Mouse (Mus musculus): ENCODE measurements around the gene Akna. TPM values are rescaled to one million over a fixed set of nuclear protein-coding genes. Genes with fewer than 3 reads are reported as not detected.

Akna gene
- polyA plus RNA-seq, 1 experiment = 5.6 TPM

GRCm38 (mm10) chr4:63384262-63384661 lies 18.9 kb downstream of the Akna start:
- H3K4me3 ChIP-seq = no peak overlapping the region
- H3ac ChIP-seq (ENCODE audit: control insufficient read depth, insufficient read length) = no peak overlapping the region
- TF ChIP-seq SRF (IDR thresholded peaks at IDR 0.05; ENCODE audit: control insufficient read depth, insufficient read length, low read depth) (no peak), TCF3 (IDR thresholded peaks at IDR 0.05; ENCODE audit: insufficient read length, low read depth) (no peak), TCF12 (IDR thresholded peaks at IDR 0.05; ENCODE audit: insufficient read depth, poor library complexity, severe bottlenecking) (no peak), E2F4 (IDR thresholded peaks at IDR 0.05; ENCODE audit: insufficient read depth) (no peak), POLR2A (IDR thresholded peaks at IDR 0.05; ENCODE audit: insufficient read length, low read depth) (no peak), MAX (IDR thresholded peaks at IDR 0.05; ENCODE audit: low read depth) (no peak), USF1 (IDR thresholded peaks at IDR 0.05; ENCODE audit: low read depth) (no peak), REST (IDR thresholded peaks at IDR 0.05; ENCODE audit: insufficient read depth, insufficient read length) (no peak)
- no peak overlapping the region for H3K4me2 ChIP-seq (ENCODE audit: low read depth)
- peaks cover 32% of the 10 kb centered on the region for H3K36me3 ChIP-seq (ENCODE audit: control insufficient read depth, insufficient read depth)
- H3K79me2 ChIP-seq (ENCODE audit: control insufficient read depth, insufficient read depth) = no peaks in the 10 kb centered on the region
- H3K27me3 ChIP-seq (ENCODE audit: control insufficient read depth, insufficient read depth, insufficient read length) = no peaks in the 10 kb centered on the region

GRCm38 (mm10) chr4:63383474-63383873 lies 19.7 kb downstream of the Akna start:
- Histone ChIP-seq H3K27me3 (ENCODE audit: control insufficient read depth, insufficient read depth, insufficient read length) (no peaks in the 10 kb centered on the region), H3K4me3 (no peak overlapping the region), H3K79me2 (ENCODE audit: control insufficient read depth, insufficient read depth) (no peaks in the 10 kb centered on the region), H3K4me2 (ENCODE audit: low read depth) (peak overlapping the region; percentile 30), H3ac (ENCODE audit: control insufficient read depth, insufficient read length) (no peak overlapping the region), H3K36me3 (ENCODE audit: control insufficient read depth, insufficient read depth) (peaks cover 32% of the 10 kb centered on the region)
- TF ChIP-seq TCF3 (IDR thresholded peaks at IDR 0.05; ENCODE audit: insufficient read length, low read depth) (no peak), MYOD1 (IDR thresholded peaks at IDR 0.05; ENCODE audit: control insufficient read depth in 1 of 3, insufficient read length in 2 of 3, low read depth in 2 of 3) (peak in 2 of 3 experiments; percentile 92 to 94), SRF (IDR thresholded peaks at IDR 0.05; ENCODE audit: control insufficient read depth, insufficient read length, low read depth) (no peak), E2F4 (IDR thresholded peaks at IDR 0.05; ENCODE audit: insufficient read depth) (no peak), USF1 (IDR thresholded peaks at IDR 0.05; ENCODE audit: low read depth) (no peak), REST (IDR thresholded peaks at IDR 0.05; ENCODE audit: insufficient read depth, insufficient read length) (no peak), MAX (IDR thresholded peaks at IDR 0.05; ENCODE audit: low read depth) (no peak), TCF12 (IDR thresholded peaks at IDR 0.05; ENCODE audit: insufficient read depth, poor library complexity, severe bottlenecking) (peak; percentile 2), POLR2A (IDR thresholded peaks at IDR 0.05; ENCODE audit: insufficient read length, low read depth) (no peak), MYOG (IDR thresholded peaks at IDR 0.05; ENCODE audit: control insufficient read depth in 1 of 3, insufficient read depth in 1 of 3, insufficient read length in 2 of 3, low read depth in 2 of 3) (peak; percentile 65 to 79 (median 75)), CEBPB (IDR thresholded peaks at IDR 0.05; ENCODE audit: insufficient read depth, poor library complexity, severe bottlenecking) (no peak), POLR2AphosphoS2 (IDR thresholded peaks at IDR 0.05; ENCODE audit: insufficient read length, low read depth) (no peak)

- no peak overlapping the region for H3K4me2 ChIP-seq (ENCODE audit: low read depth)
- no peaks in the 10 kb centered on the region for H3K27me3 ChIP-seq (ENCODE audit: control insufficient read depth, insufficient read depth, insufficient read length)
- H3ac ChIP-seq (ENCODE audit: control insufficient read depth, insufficient read length) = no peak overlapping the region
- peaks cover 32% of the 10 kb centered on the region for H3K36me3 ChIP-seq (ENCODE audit: control insufficient read depth, insufficient read depth)
- H3K79me2 ChIP-seq (ENCODE audit: control insufficient read depth, insufficient read depth) = no peaks in the 10 kb centered on the region
- no peak for TF ChIP-seq MAX (IDR thresholded peaks at IDR 0.05; ENCODE audit: low read depth)
- no peak for TF ChIP-seq POLR2AphosphoS2 (IDR thresholded peaks at IDR 0.05; ENCODE audit: insufficient read length, low read depth)
- TF ChIP-seq POLR2A (IDR thresholded peaks at IDR 0.05; ENCODE audit: insufficient read length, low read depth) = no peak
- TF ChIP-seq SRF (IDR thresholded peaks at IDR 0.05; ENCODE audit: control insufficient read depth, insufficient read length, low read depth) = no peak
- no peak for TF ChIP-seq TCF12 (IDR thresholded peaks at IDR 0.05; ENCODE audit: insufficient read depth, poor library complexity, severe bottlenecking)
- no peak for TF ChIP-seq USF1 (IDR thresholded peaks at IDR 0.05; ENCODE audit: low read depth)
- no peak for TF ChIP-seq TCF3 (IDR thresholded peaks at IDR 0.05; ENCODE audit: insufficient read length, low read depth)
- no peak for TF ChIP-seq REST (IDR thresholded peaks at IDR 0.05; ENCODE audit: insufficient read depth, insufficient read length)
- no peak for TF ChIP-seq MYOD1 (IDR thresholded peaks at IDR 0.05; ENCODE audit: control insufficient read depth in 1 of 3, insufficient read length in 2 of 3, low read depth in 2 of 3)
- TF ChIP-seq E2F4 (IDR thresholded peaks at IDR 0.05; ENCODE audit: insufficient read depth) = no peak
- TF ChIP-seq CEBPB (IDR thresholded peaks at IDR 0.05; ENCODE audit: insufficient read depth, poor library complexity, severe bottlenecking) = no peak
- no peak overlapping the region for H3K4me3 ChIP-seq
Observed at GRCm38 (mm10) chr4:63382676-63383369, 20.3 kb downstream of the Akna start.

- Histone ChIP-seq H3K4me3 (no peak overlapping the region), H3K27me3 (ENCODE audit: control insufficient read depth, insufficient read depth, insufficient read length) (no peaks in the 10 kb centered on the region), H3K4me2 (ENCODE audit: low read depth) (no peak overlapping the region), H3K36me3 (ENCODE audit: control insufficient read depth, insufficient read depth) (peaks cover 50% of the 10 kb centered on the region), H3K79me2 (ENCODE audit: control insufficient read depth, insufficient read depth) (no peaks in the 10 kb centered on the region), H3ac (ENCODE audit: control insufficient read depth, insufficient read length) (no peak overlapping the region)
- TF ChIP-seq REST (IDR thresholded peaks at IDR 0.05; ENCODE audit: insufficient read depth, insufficient read length) (no peak), MAX (IDR thresholded peaks at IDR 0.05; ENCODE audit: low read depth) (no peak), POLR2AphosphoS2 (IDR thresholded peaks at IDR 0.05; ENCODE audit: insufficient read length, low read depth) (no peak), USF1 (IDR thresholded peaks at IDR 0.05; ENCODE audit: low read depth) (no peak), CEBPB (IDR thresholded peaks at IDR 0.05; ENCODE audit: insufficient read depth, poor library complexity, severe bottlenecking) (no peak)
Observed at GRCm38 (mm10) chr4:63377483-63377882, 25.7 kb downstream of the Akna start.

GRCm38 (mm10) chr4:63375367-63375766 lies 27.8 kb downstream of the Akna start:
- no peaks in the 10 kb centered on the region for H3K79me2 ChIP-seq (ENCODE audit: control insufficient read depth, insufficient read depth)
- H3ac ChIP-seq (ENCODE audit: control insufficient read depth, insufficient read length) = no peak overlapping the region
- H3K4me2 ChIP-seq (ENCODE audit: low read depth) = no peak overlapping the region
- no peak overlapping the region for H3K4me3 ChIP-seq
- H3K36me3 ChIP-seq (ENCODE audit: control insufficient read depth, insufficient read depth) = peaks cover 41% of the 10 kb centered on the region
- no peaks in the 10 kb centered on the region for H3K27me3 ChIP-seq (ENCODE audit: control insufficient read depth, insufficient read depth, insufficient read length)
- TF ChIP-seq USF1 (IDR thresholded peaks at IDR 0.05; ENCODE audit: low read depth) (no peak), MYOD1 (IDR thresholded peaks at IDR 0.05; ENCODE audit: control insufficient read depth in 1 of 3, insufficient read length in 2 of 3, low read depth in 2 of 3) (no peak), TCF3 (IDR thresholded peaks at IDR 0.05; ENCODE audit: insufficient read length, low read depth) (no peak), POLR2A (IDR thresholded peaks at IDR 0.05; ENCODE audit: insufficient read length, low read depth) (no peak), MAX (IDR thresholded peaks at IDR 0.05; ENCODE audit: low read depth) (no peak), E2F4 (IDR thresholded peaks at IDR 0.05; ENCODE audit: insufficient read depth) (no peak), MYOG (IDR thresholded peaks at IDR 0.05; ENCODE audit: control insufficient read depth in 1 of 3, insufficient read depth in 1 of 3, insufficient read length in 2 of 3, low read depth in 2 of 3) (no peak), POLR2AphosphoS2 (IDR thresholded peaks at IDR 0.05; ENCODE audit: insufficient read length, low read depth) (no peak), TCF12 (IDR thresholded peaks at IDR 0.05; ENCODE audit: insufficient read depth, poor library complexity, severe bottlenecking) (no peak), REST (IDR thresholded peaks at IDR 0.05; ENCODE audit: insufficient read depth, insufficient read length) (no peak), CEBPB (IDR thresholded peaks at IDR 0.05; ENCODE audit: insufficient read depth, poor library complexity, severe bottlenecking) (no peak), SRF (IDR thresholded peaks at IDR 0.05; ENCODE audit: control insufficient read depth, insufficient read length, low read depth) (no peak)
